Mouse (Mus musculus) stomach, postnatal 0 days (tissue): ENCODE measurements around the gene Stim1. TPM values are rescaled to one million over a fixed set of nuclear protein-coding genes. Genes with fewer than 3 reads are reported as not detected.

ENCODE experiments used
- ATAC-seq: fragments of 200-750 bp; cut with Nextera tagmentation; 2 replicates; pipeline ENCODE4 v1.8.0; 2017; ENCODE audit not compliant: low FRiP score, low TSS enrichment
- DNase-seq: peaks from one replicate; pipeline ENCODE4 v3.0.0-alpha.2; 2016; ENCODE audit warnings: low spot score
- H3K27ac ChIP-seq: fragments of 300-500 bp; sonication (generic); replicated peaks from 2 replicates; pipeline ENCODE4 v1.5.1; 2014; ENCODE audit warnings: mild to moderate bottlenecking, control low read depth
- H3K27me3 ChIP-seq: fragments of 300-500 bp; sonication (generic); 2 replicates; pipeline ENCODE4 v1.6.1; 2014; ENCODE audit warnings: low read length; ENCODE audit not compliant: control insufficient read depth, insufficient read depth
- H3K36me3 ChIP-seq: fragments of 300-500 bp; sonication (generic); 2 replicates; pipeline ENCODE4 v1.6.1; 2014; ENCODE audit warnings: low read length, mixed read lengths; ENCODE audit not compliant: control insufficient read depth, insufficient read depth
- H3K4me1 ChIP-seq: fragments of 300-500 bp; sonication (generic); replicated peaks from 2 replicates; pipeline ENCODE4 v1.6.1; 2014; ENCODE audit warnings: antibody characterized with exemption; ENCODE audit not compliant: control insufficient read depth, insufficient read depth
- H3K4me2 ChIP-seq: fragments of 300-500 bp; sonication (generic); replicated peaks from 2 replicates; pipeline ENCODE4 v1.6.1; 2014; ENCODE audit warnings: low read depth, mild to moderate bottlenecking, control low read depth, moderate library complexity
- H3K4me3 ChIP-seq: fragments of 300-500 bp; sonication (generic); 2 replicates; pipeline ENCODE4 v1.5.1; 2014; ENCODE audit warnings: low read depth, low read length, control low read depth
- H3K9ac ChIP-seq: fragments of 300-500 bp; sonication (generic); 2 replicates; pipeline ENCODE4 v1.6.1; 2014; ENCODE audit warnings: mild to moderate bottlenecking, low read length, control low read depth, mixed read lengths
- H3K9me3 ChIP-seq: fragments of 300-500 bp; sonication (generic); 2 replicates; pipeline ENCODE4 v1.6.1; 2016; ENCODE audit warnings: low read length; ENCODE audit not compliant: control insufficient read depth
- CTCF ChIP-seq: IDR thresholded peaks from 2 replicates; pipeline ENCODE4 v1.5.1; 2016; ENCODE audit warnings: antibody characterized with exemption, low read depth, mild to moderate bottlenecking, moderate library complexity
- EP300 ChIP-seq: optimal IDR thresholded peaks from 2 replicates; pipeline ENCODE3; 2016; ENCODE audit warnings: antibody characterized with exemption
- WGBS: fragments of 180-500 bp; shearing (Covaris S2); extraction: QIAGEN DNeasy Blood & Tissue Kit; methylation state at CpG from one replicate; pipeline ENCODE4 v1.1.7; 2014; 5-methylcytosine and 5-hydroxymethylcytosine counted together
- polyA plus RNA-seq: library from polyadenylated mRNA; unstranded; fragments of >200 nt; fragmentation: Nextera tagmentation; extraction: Ambion mirVana; gene quantifications from 2 replicates; pipeline ENCODE4 v1.2.1, GENCODE M21; 2015

The Stim1 gene
- polyA plus RNA-seq, 1 experiment from 2014 or later, result 26.4 TPM

GRCm38 (mm10) chr7:102358124-102358523 lies 90.5 kb downstream of the Stim1 start:
- TF ChIP-seq EP300 (no peak), CTCF (no peak)
- ATAC-seq, result no peak
- Histone ChIP-seq H3K4me2 (no peak overlapping the region), H3K27me3 (no peaks in the 10 kb centered on the region), H3K9me3 (no peaks in the 10 kb centered on the region), H3K4me1 (no peaks in the 10 kb centered on the region), H3K4me3 (no peak overlapping the region), H3K27ac (no peak overlapping the region), H3K36me3 (no peaks in the 10 kb centered on the region), H3K9ac (no peak overlapping the region)
- DNase-seq, result no peak
- WGBS, result 91% methylated on average over 3 of the region's 3 CpGs

GRCm38 (mm10) chr7:102361297-102361696 lies 93.7 kb downstream of the Stim1 start:
- no peak overlapping the region for H3K9ac ChIP-seq
- no peak for ATAC-seq
- no peak for DNase-seq
- H3K9me3 ChIP-seq, result no peaks in the 10 kb centered on the region
- H3K4me3 ChIP-seq, result no peak overlapping the region
- no peaks in the 10 kb centered on the region for H3K27me3 ChIP-seq
- no peaks in the 10 kb centered on the region for H3K36me3 ChIP-seq
- H3K27ac ChIP-seq, result no peak overlapping the region
- H3K4me1 ChIP-seq, result no peaks in the 10 kb centered on the region
- TF ChIP-seq EP300, result no peak
- TF ChIP-seq CTCF, result no peak
- H3K4me2 ChIP-seq, result no peak overlapping the region
- WGBS, result 35% methylated on average over 2 of the region's 2 CpGs

- TF ChIP-seq EP300 (no peak), CTCF (no peak)
- no peak for ATAC-seq
Observed at GRCm38 (mm10) chr7:102363853-102364252, 96.2 kb downstream of the Stim1 start.

GRCm38 (mm10) chr7:102369661-102370060 lies 102.1 kb downstream of the Stim1 start:
- Histone ChIP-seq H3K36me3 (no peaks in the 10 kb centered on the region), H3K9me3 (no peaks in the 10 kb centered on the region), H3K4me2 (no peak overlapping the region), H3K4me3 (no peak overlapping the region), H3K4me1 (0 out of 2 replicates have a peak, but pooled peaks cover 2% of the 10 kb centered on the region), H3K27ac (no peak overlapping the region), H3K9ac (no peak overlapping the region), H3K27me3 (no peaks in the 10 kb centered on the region)
- ATAC-seq (no peak), DNase-seq (no peak)
- 40% methylated on average over 4 of the region's 4 CpGs for WGBS
- TF ChIP-seq CTCF (peak; percentile 55), EP300 (no peak)

More at GRCm38 (mm10) chr7:102363853-102364252, 96.2 kb downstream of the Stim1 start:
- Histone ChIP-seq H3K9me3 (no peaks in the 10 kb centered on the region), H3K27ac (no peak overlapping the region), H3K4me3 (no peak overlapping the region), H3K27me3 (no peaks in the 10 kb centered on the region), H3K9ac (no peak overlapping the region), H3K36me3 (no peaks in the 10 kb centered on the region), H3K4me2 (no peak overlapping the region), H3K4me1 (no peaks in the 10 kb centered on the region)
- WGBS, result 84% methylated on average over 1 of the region's 1 CpGs
- no peak for DNase-seq

GRCm38 (mm10) chr7:102370526-102370925 lies 102.9 kb downstream of the Stim1 start:
- Histone ChIP-seq H3K9ac (no peak overlapping the region), H3K4me2 (no peak overlapping the region), H3K4me3 (no peak overlapping the region), H3K4me1 (0 out of 2 replicates have a peak, but pooled peaks cover 2% of the 10 kb centered on the region), H3K36me3 (no peaks in the 10 kb centered on the region), H3K9me3 (no peaks in the 10 kb centered on the region), H3K27me3 (no peaks in the 10 kb centered on the region), H3K27ac (no peak overlapping the region)
- TF ChIP-seq EP300, result no peak
- no peak for TF ChIP-seq CTCF
- DNase-seq (no peak), ATAC-seq (no peak)
- 74% methylated on average over 5 of the region's 5 CpGs for WGBS

- no peaks in the 10 kb centered on the region for H3K9me3 ChIP-seq
- H3K4me2 ChIP-seq, result no peak overlapping the region
- no peaks in the 10 kb centered on the region for H3K27me3 ChIP-seq
- H3K36me3 ChIP-seq, result no peaks in the 10 kb centered on the region
- no peak for ATAC-seq
- H3K4me3 ChIP-seq, result no peak overlapping the region
- DNase-seq, result no peak
- WGBS, result 89% methylated on average over 3 of the region's 3 CpGs
- H3K9ac ChIP-seq, result no peak overlapping the region
- H3K4me1 ChIP-seq, result 0 out of 2 replicates have a peak, but pooled peaks cover 2% of the 10 kb centered on the region
- H3K27ac ChIP-seq, result no peak overlapping the region
- TF ChIP-seq EP300, result no peak
- no peak for TF ChIP-seq CTCF
Observed at GRCm38 (mm10) chr7:102373382-102374072, 105.9 kb downstream of the Stim1 start.
